Mouse (Mus musculus): Measurements from ENCODE around the gene Axin1.
"Not testable (repeated sequence)": the region's sequence is repeated elsewhere in the genome, so short reads cannot be mapped to it uniquely, and the experiment has no call there.

Gene Axin1

DNA sequence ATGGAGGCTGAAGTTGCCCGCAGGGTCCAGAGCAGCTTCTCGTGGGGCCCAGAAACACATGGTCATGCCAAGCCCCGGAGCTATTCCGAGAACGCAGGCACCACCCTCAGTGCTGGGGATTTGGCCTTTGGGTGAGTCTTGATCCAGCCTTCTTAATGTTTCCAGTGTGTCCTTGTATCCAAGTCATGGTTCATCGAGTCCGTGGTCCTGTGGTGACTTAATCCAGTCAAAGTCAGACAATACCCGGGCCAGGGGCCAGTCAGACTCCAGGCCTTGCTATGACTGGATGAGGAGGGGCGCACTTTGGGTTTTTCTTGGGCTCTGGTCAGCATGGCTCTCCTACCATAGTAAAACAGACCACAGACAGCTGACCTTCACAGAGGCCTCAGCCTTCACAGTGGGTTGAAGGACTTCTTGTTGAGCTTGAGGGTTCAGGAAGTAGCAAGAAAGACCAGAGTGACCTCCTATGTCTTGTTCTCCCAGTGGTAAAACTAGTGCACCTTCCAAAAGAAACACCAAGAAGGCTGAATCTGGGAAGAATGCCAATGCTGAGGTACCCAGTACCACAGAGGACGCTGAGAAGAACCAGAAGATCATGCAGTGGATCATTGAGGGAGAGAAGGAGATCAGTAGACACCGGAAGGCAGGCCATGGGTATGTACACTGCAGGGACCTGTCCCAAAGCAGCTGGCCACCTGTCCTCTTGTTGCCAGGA lies 49.8 kb downstream of the Axin1 start:
- no peak for DNase-seq (ENCODE audit: low read depth)

GRCm38 (mm10) chr17:26191486-26191885 lies 53.0 kb downstream of the Axin1 start:
- DNase-seq (ENCODE audit: low read depth) = not testable (repeated sequence)

DNA sequence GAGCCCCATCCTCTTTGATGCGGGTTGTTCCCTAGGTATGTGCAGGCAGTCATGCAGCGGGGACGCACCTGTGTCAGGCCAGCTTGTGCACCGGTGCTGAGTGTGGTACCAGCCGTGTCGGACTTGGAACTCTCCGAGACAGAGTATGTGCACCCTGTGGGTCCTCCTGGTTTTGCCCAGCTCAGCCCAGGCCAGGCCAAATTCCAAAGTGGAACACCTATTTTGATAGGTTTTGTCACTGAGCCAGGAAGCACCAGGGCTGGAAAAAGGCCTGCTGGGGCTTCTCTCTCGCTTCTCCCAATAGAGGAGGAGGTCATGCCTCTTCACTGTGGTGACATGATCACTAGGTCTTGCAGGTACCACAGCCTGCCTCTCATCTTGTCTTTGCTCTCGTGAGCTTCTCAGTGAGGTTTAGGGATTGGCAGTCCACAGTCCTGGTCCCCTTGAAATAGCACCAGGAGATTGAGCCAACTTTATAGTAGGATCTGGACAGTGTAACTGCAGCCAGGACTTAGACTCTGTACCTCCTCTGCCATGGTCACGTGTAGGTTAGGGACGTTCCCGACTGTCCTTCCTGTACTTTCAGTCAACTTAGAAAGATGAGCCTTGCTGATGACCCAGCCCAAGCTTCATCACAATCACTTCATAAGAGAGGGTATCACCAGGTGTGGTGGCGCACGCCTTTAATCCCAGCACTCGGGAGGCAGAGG lies 54.1 kb downstream of the Axin1 start:
- no peak for DNase-seq (ENCODE audit: low read depth)

DNA sequence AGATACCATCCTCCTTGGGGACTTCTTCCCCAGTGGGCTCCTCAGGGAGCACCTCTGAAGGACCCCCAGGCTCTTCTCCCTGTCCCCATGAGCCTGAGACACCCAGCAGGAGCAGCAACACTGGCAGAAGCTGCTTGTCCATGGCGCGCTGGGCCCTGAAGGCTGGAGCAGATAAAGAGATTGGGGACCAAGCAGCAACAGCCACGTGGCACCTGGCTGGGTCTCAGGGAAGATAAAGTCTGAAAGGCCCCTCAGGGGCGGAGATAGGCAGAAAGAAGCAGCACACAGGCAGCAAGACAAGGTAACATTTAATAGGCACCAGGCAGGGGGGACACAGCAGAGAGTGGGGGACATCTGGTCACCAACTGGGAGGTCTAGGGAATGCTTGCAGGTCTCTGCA lies 60.4 kb downstream of the Axin1 start, which contains the start of gene Pdia2:
Gene Pdia2 (minus strand): TSS at position 196 of the 400 bp plus-strand sequence.
- DNase-seq (ENCODE audit: low read depth) = peak; percentile 77

DNA sequence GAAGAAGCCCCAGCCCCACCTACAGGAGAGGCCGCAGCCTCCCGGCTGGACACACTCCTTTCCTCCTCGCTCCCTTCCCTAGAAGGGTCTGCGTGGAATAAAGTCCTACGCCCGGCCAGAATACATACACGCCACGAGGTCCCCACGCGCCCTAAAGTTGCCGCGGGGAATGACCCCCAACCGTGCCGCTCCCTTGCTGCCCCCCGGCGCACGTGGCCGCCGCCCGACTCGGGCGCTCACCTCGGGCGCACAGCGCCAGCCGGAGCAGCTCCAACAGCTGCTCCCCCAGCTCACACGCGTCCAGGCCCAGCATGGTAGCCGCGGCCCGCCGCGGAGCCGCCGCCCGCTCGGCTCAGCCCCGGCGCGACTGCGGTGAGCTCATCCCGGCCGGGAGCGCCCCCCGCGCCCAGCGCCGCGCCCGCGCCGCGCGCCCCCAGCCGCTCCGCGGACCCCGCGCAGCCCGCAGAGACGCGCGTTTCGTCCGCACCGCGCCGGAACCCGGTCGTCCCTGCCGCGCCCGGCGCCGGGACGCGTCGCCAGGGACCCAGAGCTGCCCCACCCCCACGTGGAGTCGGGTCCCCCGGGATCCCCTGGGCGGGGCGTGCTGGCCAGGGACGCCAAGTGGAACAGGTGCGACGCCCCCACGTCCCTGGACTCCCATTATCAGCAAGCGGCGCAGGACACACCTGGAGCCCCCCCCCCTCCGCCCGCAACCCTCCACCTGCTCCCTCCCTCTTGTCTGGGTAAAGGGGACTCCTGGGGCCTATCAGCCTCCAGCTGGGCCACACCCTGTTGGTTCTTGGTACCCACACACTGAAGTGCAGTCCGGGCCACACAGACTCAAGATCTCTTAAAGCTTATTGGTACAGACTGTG lies 62.6 kb downstream of the Axin1 start:
- DNase-seq (ENCODE audit: low read depth) = peak; percentile 72

DNA sequence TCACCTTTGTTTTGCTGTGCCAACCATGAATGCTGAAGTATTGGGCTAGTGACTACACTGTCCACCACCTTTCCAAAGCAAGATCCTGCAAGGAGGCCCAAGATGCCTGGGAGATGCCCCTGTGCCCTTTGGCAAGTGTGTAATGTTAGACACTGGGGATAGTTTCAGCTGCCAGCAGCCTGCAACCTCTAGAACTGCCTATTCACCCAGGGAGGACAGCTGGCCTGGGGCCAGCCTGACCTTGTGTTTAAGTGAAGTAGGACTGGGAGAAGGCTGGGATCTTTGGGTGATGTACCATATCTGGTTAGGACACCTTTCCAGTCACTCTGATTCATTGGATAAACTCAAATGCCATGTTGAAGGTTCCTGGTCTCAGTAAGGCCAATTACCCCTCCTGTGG lies 63.5 kb downstream of the Axin1 start:
- peak; percentile 15 for DNase-seq (ENCODE audit: low read depth)

GRCm38 (mm10) chr17:26202737-26203136 lies 64.2 kb downstream of the Axin1 start, which contains the start of gene Rgs11:
Gene Rgs11 (plus strand): TSS chr17:26202951.
- DNase-seq (ENCODE audit: low read depth) = peak; percentile 35

GRCm38 (mm10) chr17:26203321-26203811 lies 64.9 kb downstream of the Axin1 start:
- DNase-seq (ENCODE audit: low read depth) = peak; percentile 15

GRCm38 (mm10) chr17:26204766-26205165 lies 66.3 kb downstream of the Axin1 start:
- no peak for DNase-seq (ENCODE audit: low read depth)

DNA sequence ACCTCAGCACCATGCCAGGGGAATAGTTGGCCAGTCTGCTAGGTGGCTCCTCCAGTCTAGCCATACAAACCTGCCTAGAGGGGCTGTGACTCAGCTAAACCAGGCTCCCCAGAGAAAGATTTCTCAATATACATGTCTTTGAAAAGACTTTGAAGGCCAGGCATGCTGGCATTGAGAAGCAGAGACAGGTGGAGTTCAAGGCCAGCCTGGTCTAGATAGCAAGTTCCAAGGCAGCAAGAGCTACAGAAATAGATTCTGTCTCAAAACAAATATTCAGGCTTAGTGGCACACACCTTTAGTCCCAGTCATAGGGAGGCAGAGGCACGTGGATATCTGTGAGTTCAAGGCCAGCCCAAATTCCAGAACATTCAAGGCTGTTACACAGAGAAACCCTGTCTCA lies 67.9 kb downstream of the Axin1 start:
- no peak for DNase-seq (ENCODE audit: low read depth)

GRCm38 (mm10) chr17:26207686-26208085 lies 69.2 kb downstream of the Axin1 start, which contains the start of gene Arhgdig:
Gene Arhgdig (minus strand): TSS chr17:26207786.
- DNase-seq (ENCODE audit: low read depth) = no peak

DNA sequence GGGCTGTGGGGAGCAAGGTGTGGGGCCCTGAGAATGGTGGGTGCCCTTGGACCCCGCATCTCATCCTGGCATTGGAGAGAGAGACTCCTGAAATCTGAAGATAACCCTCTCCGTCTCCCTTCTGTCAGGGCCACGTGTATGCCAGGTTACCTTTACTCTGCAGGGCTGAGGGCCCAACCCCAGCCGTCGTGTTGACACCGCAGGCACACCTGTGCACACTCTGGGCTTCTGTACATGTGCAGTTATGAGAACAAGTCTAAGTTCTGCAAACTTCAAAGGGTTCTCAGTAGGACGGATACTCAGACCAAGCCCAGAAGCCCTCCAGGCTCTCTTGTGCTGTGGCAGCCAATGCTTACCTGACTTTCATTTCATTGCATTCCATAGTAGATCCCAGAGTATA lies 73.8 kb downstream of the Axin1 start:
- no peak for DNase-seq (ENCODE audit: low read depth)

DNA sequence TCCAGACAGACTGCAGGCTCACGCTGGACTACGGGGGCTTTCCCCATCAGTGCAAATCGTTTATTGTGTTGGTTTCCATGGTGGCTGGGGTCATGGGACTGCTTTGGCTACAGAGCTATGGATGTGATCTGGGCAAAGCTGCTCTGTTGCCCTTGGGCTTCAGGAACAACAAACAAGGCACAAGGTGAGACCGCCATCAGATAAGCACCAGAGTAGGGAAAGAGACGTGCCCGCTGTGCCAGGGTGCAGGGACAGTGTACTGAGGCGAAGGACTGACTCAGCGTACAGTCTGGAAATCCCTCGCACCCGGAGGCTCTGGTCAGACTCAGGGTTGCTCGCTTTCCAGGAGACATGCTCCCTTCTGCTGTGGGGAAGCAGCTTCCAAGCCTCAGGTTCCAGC lies 74.2 kb downstream of the Axin1 start:
- DNase-seq (ENCODE audit: low read depth) = no peak

- no peak for DNase-seq (ENCODE audit: low read depth)
Observed at GRCm38 (mm10) chr17:26221508-26221907, 83.0 kb downstream of the Axin1 start.

DNA sequence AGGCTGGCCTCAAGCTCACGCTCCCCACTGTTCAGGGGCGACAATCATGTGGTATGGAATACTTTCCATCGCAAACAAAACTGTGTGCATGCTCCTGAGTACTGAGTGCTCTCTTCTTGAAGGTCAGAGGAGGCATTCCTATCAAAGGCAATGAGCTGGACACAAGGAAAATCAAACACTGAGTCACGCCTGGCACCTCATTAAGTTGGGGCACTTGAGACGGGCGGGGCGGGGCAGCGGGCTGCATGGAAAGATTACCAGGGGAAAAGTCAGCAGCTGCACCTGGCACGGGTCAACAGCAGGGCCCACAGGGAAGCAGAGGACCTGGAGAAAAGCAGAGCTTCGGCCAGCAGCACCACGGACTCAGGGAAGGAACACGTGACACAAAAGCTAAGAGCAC lies 86.7 kb downstream of the Axin1 start:
- DNase-seq (ENCODE audit: low read depth) = no peak

DNA sequence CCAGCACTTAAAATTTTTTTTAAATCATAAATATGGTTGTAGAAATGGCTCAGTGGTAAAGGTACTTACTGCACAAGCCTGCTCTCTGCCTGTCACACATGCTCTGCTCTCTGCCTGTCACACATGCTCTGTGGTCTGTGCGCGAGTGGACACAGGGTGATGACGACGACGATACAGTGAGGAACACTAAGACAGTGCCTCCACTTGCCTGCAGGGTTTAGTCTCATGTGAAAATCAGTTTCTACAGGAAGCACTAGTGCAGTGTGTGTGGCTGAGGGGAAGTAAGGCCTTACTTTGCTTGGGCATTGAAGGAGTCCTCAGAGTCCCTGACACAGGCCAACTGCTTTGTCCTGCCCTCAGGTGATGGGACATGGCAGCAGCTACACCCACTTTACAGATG lies 91.3 kb downstream of the Axin1 start:
- no peak for DNase-seq (ENCODE audit: low read depth)

DNA sequence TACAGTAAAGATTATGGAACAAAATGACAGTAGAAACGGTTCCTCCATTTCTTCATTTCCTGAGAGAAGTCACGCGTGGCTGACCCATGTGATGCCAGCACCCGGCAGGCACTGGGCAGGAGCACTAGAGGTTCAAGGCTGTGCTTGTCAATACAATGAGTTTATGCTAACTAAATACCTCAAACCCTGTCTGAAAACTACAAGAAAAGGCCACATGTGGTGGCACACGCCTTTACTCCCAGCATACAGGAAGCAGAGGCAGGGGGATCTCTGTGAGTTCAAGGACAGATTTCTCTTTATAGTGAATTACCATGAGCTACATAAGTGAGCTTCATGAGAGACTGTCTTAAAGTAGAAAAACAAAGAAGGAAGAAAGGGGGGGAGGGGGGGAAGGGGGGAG lies 92.7 kb downstream of the Axin1 start:
- no peak for DNase-seq (ENCODE audit: low read depth)

DNA sequence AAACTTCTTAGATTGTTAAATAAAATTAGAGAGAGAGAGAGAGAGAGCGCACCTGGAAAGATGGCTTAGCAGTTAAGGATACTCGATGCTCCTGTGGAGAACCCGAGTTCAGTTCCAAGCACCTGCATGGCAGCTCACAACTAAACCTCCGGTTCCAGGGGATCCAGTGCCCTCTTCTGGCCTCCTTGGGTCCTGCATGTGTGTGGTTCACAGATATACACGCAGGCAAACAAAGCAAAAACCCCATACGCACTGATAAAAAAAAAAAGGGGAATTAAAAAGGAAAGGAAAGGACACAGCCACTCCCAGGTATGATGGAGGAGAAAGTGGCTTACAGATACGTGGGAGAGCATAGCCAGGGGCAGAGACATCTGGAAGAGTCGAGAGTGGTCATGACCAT lies 94.4 kb downstream of the Axin1 start:
- no peak for DNase-seq (ENCODE audit: low read depth)

DNA sequence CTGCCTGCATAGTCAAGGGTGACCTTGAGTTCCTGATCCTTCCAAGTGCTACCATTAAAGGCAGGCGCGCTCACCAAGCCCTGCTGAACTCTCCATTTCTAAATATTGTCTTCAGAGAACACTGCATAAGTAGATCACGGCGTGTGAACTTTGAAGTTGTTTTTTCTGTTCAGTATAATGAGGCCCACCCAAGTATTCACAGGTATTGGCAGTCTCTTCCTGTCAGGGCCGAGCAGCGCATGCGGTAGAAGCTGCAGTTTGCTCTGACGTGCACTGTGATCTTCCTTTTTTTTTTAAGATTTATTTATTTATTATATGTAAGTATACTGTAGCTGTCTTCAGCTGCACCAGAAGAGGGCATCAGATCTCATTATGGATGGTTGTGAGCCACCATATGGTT lies 95.9 kb downstream of the Axin1 start:
- no peak for DNase-seq (ENCODE audit: low read depth)

DNA sequence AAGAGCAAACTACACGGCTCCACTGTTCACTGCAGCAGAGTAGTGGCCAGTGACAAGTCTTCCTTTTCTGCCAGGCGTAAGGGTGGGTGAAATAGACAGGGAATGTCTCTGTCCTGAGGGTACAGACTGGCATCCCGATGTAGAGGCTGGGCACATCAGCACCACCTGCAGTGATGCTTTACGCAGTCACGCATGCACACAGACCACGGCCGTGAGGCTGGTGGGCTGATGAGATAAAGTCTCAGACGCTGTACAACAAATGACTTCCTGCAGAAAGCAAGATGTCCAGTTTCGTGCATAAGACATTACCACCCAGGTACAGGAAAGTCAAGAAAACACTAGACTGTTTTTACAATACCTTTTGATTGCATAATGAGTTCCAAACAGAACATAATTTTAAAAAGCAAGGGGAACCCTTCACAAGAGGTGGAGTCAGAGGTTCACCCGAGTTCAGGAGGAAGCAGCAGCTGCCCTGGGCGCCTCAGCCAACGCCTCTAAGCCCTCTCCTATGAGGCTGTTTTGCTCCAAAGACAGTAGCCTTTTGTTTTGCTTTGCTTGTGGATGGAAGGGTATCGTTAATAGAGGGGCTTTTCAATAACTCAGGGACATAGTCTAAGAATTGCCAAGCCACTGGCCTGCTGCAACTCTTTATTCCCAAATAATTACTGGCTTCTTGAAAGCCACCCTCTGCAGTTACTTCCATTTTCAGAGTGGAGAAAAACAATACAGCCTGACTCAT lies 96.8 kb downstream of the Axin1 start:
- DNase-seq (ENCODE audit: low read depth) = no peak

- DNase-seq (ENCODE audit: low read depth) = no peak
Observed at GRCm38 (mm10) chr17:26237667-26238066, 99.2 kb downstream of the Axin1 start.

DNA sequence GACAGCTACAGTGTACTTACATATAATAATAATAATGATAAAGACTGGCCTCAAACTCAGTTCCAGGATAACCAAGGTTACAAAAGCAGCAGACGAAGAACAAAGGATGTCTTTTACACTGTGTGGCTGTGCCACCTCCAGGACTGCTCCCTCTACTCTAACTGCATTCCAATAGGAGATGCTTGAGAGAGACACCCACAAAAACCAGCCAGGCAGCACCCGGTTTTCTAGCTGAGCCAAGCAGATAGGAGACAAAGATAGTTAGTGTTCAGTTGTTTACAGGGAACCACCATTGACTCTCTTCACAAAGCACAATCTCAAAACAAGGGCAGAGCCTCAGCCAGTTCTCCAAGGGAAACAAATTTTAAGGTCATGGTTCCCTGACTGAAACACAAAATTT lies 101.1 kb downstream of the Axin1 start:
- no peak for DNase-seq (ENCODE audit: low read depth)

Data from c-Kit-positive CD71-positive TER-119-negative erythroid progenitor cells, embryonic 14.5 days (primary cell).